ENCODE assay signal across 8 mouse cellular contexts in the genomic region with DNA sequence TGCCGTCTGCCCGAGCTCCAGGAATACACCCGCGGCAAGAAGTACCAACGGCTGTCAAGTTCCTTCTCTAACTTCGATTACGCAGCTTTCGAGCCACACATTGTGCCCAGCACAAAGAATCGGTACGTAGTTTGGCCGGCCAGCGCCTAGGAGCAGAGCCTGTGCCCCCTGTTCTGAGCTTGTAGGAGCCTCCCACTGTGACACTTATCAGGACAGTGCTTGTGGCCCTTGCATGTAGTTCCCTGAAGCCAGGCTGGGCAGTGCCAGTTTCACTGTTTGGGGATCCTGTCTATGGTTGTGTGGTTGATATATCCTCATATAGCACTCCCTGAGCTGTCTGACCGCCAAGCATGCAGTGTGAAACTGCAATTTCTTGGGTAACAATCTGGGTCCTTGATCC. TPM values are rescaled to one million over a fixed set of nuclear protein-coding genes. Genes with fewer than 3 reads are reported as not detected.
DNase-seq lines count a peak whose midpoint lies in the region; ATAC-seq and TF ChIP-seq lines count a peak whose summit lies in the region.

No protein-coding gene starts in this region.

- no peaks in the 10 kb centered on the region for H3K27me3 ChIP-seq in cerebellum, adult 2 months (ENCODE audit: control insufficient read depth, insufficient read depth, low read length)
- H3K27me3 ChIP-seq in thymus, adult 2 months (ENCODE audit: control insufficient read depth, insufficient read depth, low read length), result no peaks in the 10 kb centered on the region
- no peaks in the 10 kb centered on the region for H3K27me3 ChIP-seq in liver, embryonic 14.5 days (ENCODE audit: control insufficient read depth, insufficient read depth, low read length)
- no peaks in the 10 kb centered on the region for H3K27me3 ChIP-seq in stomach, postnatal 0 days (ENCODE audit: control insufficient read depth, insufficient read depth, low read length)

- peak overlapping the region; percentile 84 for H3K4me3 ChIP-seq in cerebellum, adult 2 months (replicated peaks; ENCODE audit: insufficient read depth, low read depth, low read length)
- peak overlapping the region; percentile 86 for H3K4me3 ChIP-seq in thymus, adult 2 months (ENCODE audit: control insufficient read depth, insufficient read depth, low read length)
- H3K4me3 ChIP-seq in liver, embryonic 14.5 days (ENCODE audit: insufficient read depth in 1 of 2, low read depth in 2 of 2, low read length in 2 of 2), result peak overlapping the region; percentile 71 to 89
- peak overlapping the region; percentile 78 for H3K4me3 ChIP-seq in stomach, postnatal 0 days (ENCODE audit: low read depth, low read length)

- TF ChIP-seq EP300 in liver, embryonic 14.5 days (IDR thresholded peaks at IDR 0.05; ENCODE audit: low read depth), result no peak
- no peak for TF ChIP-seq EP300 in stomach, postnatal 0 days (optimal IDR thresholded peaks at IDR 0.05)

- ATAC-seq in liver, embryonic 14.5 days (ENCODE audit: insufficient read depth), result peak; percentile 54
- 0 out of 2 replicates have a peak, but pooled peaks have one; percentile 4 for ATAC-seq in stomach, postnatal 0 days (ENCODE audit: low FRiP score, low TSS enrichment)

- TF ChIP-seq POLR2A in cerebellum, adult 2 months (IDR thresholded peaks at IDR 0.05; ENCODE audit: borderline replicate concordance, insufficient read depth, low read length), result no peak
- TF ChIP-seq POLR2A in thymus, adult 2 months (IDR thresholded peaks at IDR 0.05; ENCODE audit: control insufficient read depth, extremely low read depth, insufficient read depth, low read length, poor library complexity), result no peak

- peaks cover 50% of the 10 kb centered on the region for H3K36me3 ChIP-seq in thymus, adult 2 months (ENCODE audit: control insufficient read depth, insufficient read depth, low read length)
- peaks cover 60% of the 10 kb centered on the region for H3K36me3 ChIP-seq in liver, embryonic 14.5 days (replicated peaks; ENCODE audit: control insufficient read depth, insufficient read depth, low read depth)
- H3K36me3 ChIP-seq in stomach, postnatal 0 days (ENCODE audit: control insufficient read depth, insufficient read depth, low read length), result peaks cover 23% of the 10 kb centered on the region

- H3K9me3 ChIP-seq in liver, embryonic 14.5 days (ENCODE audit: control insufficient read depth, low read length), result no peaks in the 10 kb centered on the region
- no peaks in the 10 kb centered on the region for H3K9me3 ChIP-seq in stomach, postnatal 0 days (ENCODE audit: control insufficient read depth, low read length)

- no peak for TF ChIP-seq CTCF in cerebellum, adult 2 months (IDR thresholded peaks at IDR 0.05; ENCODE audit: borderline replicate concordance, insufficient read depth, low read depth, low read length)
- TF ChIP-seq CTCF in thymus, adult 2 months (IDR thresholded peaks at IDR 0.05; ENCODE audit: borderline replicate concordance, control insufficient read depth, extremely low read depth, insufficient read depth, low read length, poor library complexity), result no peak
- no peak for TF ChIP-seq CTCF in liver, embryonic 14.5 days (IDR thresholded peaks at IDR 0.05; ENCODE audit: low read depth)
- no peak for TF ChIP-seq CTCF in stomach, postnatal 0 days (IDR thresholded peaks at IDR 0.05; ENCODE audit: low read depth)

- H3K4me1 ChIP-seq in cerebellum, adult 2 months (ENCODE audit: control insufficient read depth, insufficient read depth, low read length), result peaks cover 12% of the 10 kb centered on the region
- peaks cover 30% of the 10 kb centered on the region for H3K4me1 ChIP-seq in thymus, adult 2 months (replicated peaks; ENCODE audit: control insufficient read depth, insufficient read depth, low read length)
- H3K4me1 ChIP-seq in liver, embryonic 14.5 days (replicated peaks; ENCODE audit: control insufficient read depth in 2 of 2, insufficient read depth in 2 of 2, low read length in 1 of 2), result peaks cover 16 to 25% of the 10 kb centered on the region in 2 experiments
- H3K4me1 ChIP-seq in stomach, postnatal 0 days (replicated peaks; ENCODE audit: control insufficient read depth, insufficient read depth), result peaks cover 10% of the 10 kb centered on the region; the same call in 1 of the 2 replicates

- H3K4me2 ChIP-seq in liver, embryonic 14.5 days (ENCODE audit: low read depth), result peak overlapping the region; percentile 99
- peak overlapping the region; percentile 95 for H3K4me2 ChIP-seq in stomach, postnatal 0 days (replicated peaks; ENCODE audit: low read depth)

- WGBS in cerebellum, adult 2 months, result under 1% methylated on average over 13 of the region's 13 CpGs
- WGBS in thymus, adult 2 months, result 4% methylated on average over 13 of the region's 13 CpGs
- 1% methylated on average over 13 of the region's 13 CpGs for WGBS in liver, embryonic 14.5 days (ENCODE audit: insufficient replicate concordance)
- WGBS in stomach, postnatal 0 days, result 0% methylated on average over 13 of the region's 13 CpGs

- no peak for DNase-seq in cerebellum, adult 2 months
- DNase-seq in cerebellum, postnatal 36 days, result no peak
- no peak for DNase-seq in thymus, adult 2 months
- DNase-seq in thymus, postnatal 10 days (ENCODE audit: low spot score in 2 of 2), result no peak
- no peak for DNase-seq in liver, embryonic 14.5 days (ENCODE audit: low read depth in 3 of 3, low spot score in 3 of 3)
- no peak for DNase-seq in stomach, postnatal 0 days (ENCODE audit: low spot score)
- no peak for DNase-seq in urinary bladder, postnatal 36 days (ENCODE audit: low spot score in 2 of 2)
- DNase-seq in adrenal gland, adult 18-20 months (ENCODE audit: low spot score in 2 of 2), result no peak

- peak overlapping the region; percentile 72 for H3K9ac ChIP-seq in liver, embryonic 14.5 days (replicated peaks)
- H3K9ac ChIP-seq in stomach, postnatal 0 days (ENCODE audit: low read length), result peak overlapping the region; percentile 87

- peak overlapping the region; percentile 19; the same call in 1 of the 2 replicates for H3K27ac ChIP-seq in cerebellum, adult 2 months (ENCODE audit: insufficient read depth, low read length)
- H3K27ac ChIP-seq in thymus, adult 2 months (ENCODE audit: control insufficient read depth, insufficient read depth, low read length), result no peak overlapping the region
- H3K27ac ChIP-seq in liver, embryonic 14.5 days, result peak overlapping the region; percentile 62
- H3K27ac ChIP-seq in stomach, postnatal 0 days (replicated peaks), result peak overlapping the region; percentile 92

RNA-seq across cellular contexts. Expression of gene Surf1, which starts 0.4 kb away (rescaled TPM):
- polyA plus RNA-seq in cerebellum, adult 2 months (2012; rRNA removed), result 153 and 159 TPM in 2 replicates
- polyA plus RNA-seq in thymus, adult 2 months (2012; rRNA removed), result 72.7 and 78.5 TPM in 2 replicates
- polyA plus RNA-seq in liver, embryonic 14.5 days (2012; rRNA removed), result 23.1 and 25.8 TPM in 2 replicates
- polyA plus RNA-seq in liver, embryonic 14.5 days (2014; fragmentation: Nextera tagmentation; extraction: Ambion mirVana), result 31.7 and 33.9 TPM in 2 replicates
- polyA plus RNA-seq in stomach, postnatal 0 days (2015; fragmentation: Nextera tagmentation; extraction: Ambion mirVana), result 64.7 and 68.2 TPM in 2 replicates
- 100 to 1,000 TPM; 108 to 115 TPM for total RNA-seq in adrenal gland, adult 18-20 months (2021)

RNA-seq across cellular contexts. Expression of gene Surf2, which starts 0.6 kb away (rescaled TPM):
- 58.6 and 60.9 TPM in 2 replicates for polyA plus RNA-seq in cerebellum, adult 2 months (2012; rRNA removed)
- polyA plus RNA-seq in thymus, adult 2 months (2012; rRNA removed), result 33.8 and 36.4 TPM in 2 replicates
- polyA plus RNA-seq in liver, embryonic 14.5 days (2012; rRNA removed), result 21.0 and 27.2 TPM in 2 replicates
- polyA plus RNA-seq in liver, embryonic 14.5 days (2014; fragmentation: Nextera tagmentation; extraction: Ambion mirVana), result 20.0 and 21.7 TPM in 2 replicates
- polyA plus RNA-seq in stomach, postnatal 0 days (2015; fragmentation: Nextera tagmentation; extraction: Ambion mirVana), result 26.2 and 26.5 TPM in 2 replicates
- 10 to 100 TPM; 38.8 to 43.5 TPM for total RNA-seq in adrenal gland, adult 18-20 months (2021)

RNA-seq across cellular contexts. Expression of gene Rpl7a, which starts 6.2 kb away (rescaled TPM):
- 670 and 676 TPM in 2 replicates for polyA plus RNA-seq in cerebellum, adult 2 months (2012; rRNA removed)
- 799 and 817 TPM in 2 replicates for polyA plus RNA-seq in thymus, adult 2 months (2012; rRNA removed)
- polyA plus RNA-seq in liver, embryonic 14.5 days (2012; rRNA removed), result 909 and 1,309 TPM in 2 replicates
- 501 and 504 TPM in 2 replicates for polyA plus RNA-seq in liver, embryonic 14.5 days (2014; fragmentation: Nextera tagmentation; extraction: Ambion mirVana)
- 477 and 505 TPM in 2 replicates for polyA plus RNA-seq in stomach, postnatal 0 days (2015; fragmentation: Nextera tagmentation; extraction: Ambion mirVana)
- 100 to 1,000 TPM; 490 to 502 TPM for total RNA-seq in adrenal gland, adult 18-20 months (2021)

RNA-seq across cellular contexts. Expression of gene Med22, which starts 6.3 kb away (rescaled TPM):
- polyA plus RNA-seq in cerebellum, adult 2 months (2012; rRNA removed), result 56.6 and 58.1 TPM in 2 replicates
- 39.0 and 46.5 TPM in 2 replicates for polyA plus RNA-seq in thymus, adult 2 months (2012; rRNA removed)
- 13.7 and 15.1 TPM in 2 replicates for polyA plus RNA-seq in liver, embryonic 14.5 days (2012; rRNA removed)
- 10.4 and 11.4 TPM in 2 replicates for polyA plus RNA-seq in liver, embryonic 14.5 days (2014; fragmentation: Nextera tagmentation; extraction: Ambion mirVana)
- 22.5 and 23.9 TPM in 2 replicates for polyA plus RNA-seq in stomach, postnatal 0 days (2015; fragmentation: Nextera tagmentation; extraction: Ambion mirVana)
- 10 to 100 TPM; 49.6 to 51.7 TPM for total RNA-seq in adrenal gland, adult 18-20 months (2021)

RNA-seq across cellular contexts. Expression of gene Surf6, which starts 14.1 kb away (rescaled TPM):
- polyA plus RNA-seq in cerebellum, adult 2 months (2012; rRNA removed), result 24.0 and 25.2 TPM in 2 replicates
- polyA plus RNA-seq in thymus, adult 2 months (2012; rRNA removed), result 20.8 and 23.1 TPM in 2 replicates
- polyA plus RNA-seq in liver, embryonic 14.5 days (2012; rRNA removed), result 6.2 and 10.6 TPM in 2 replicates
- 6.3 and 7.1 TPM in 2 replicates for polyA plus RNA-seq in liver, embryonic 14.5 days (2014; fragmentation: Nextera tagmentation; extraction: Ambion mirVana)
- polyA plus RNA-seq in stomach, postnatal 0 days (2015; fragmentation: Nextera tagmentation; extraction: Ambion mirVana), result 12.5 and 12.8 TPM in 2 replicates
- total RNA-seq in adrenal gland, adult 18-20 months (2021), result 10 to 100 TPM; 25.9 to 35.5 TPM
